Mouse (Mus musculus): ENCODE measurements around the gene Fgg. TPM values are rescaled to one million over a fixed set of nuclear protein-coding genes. Genes with fewer than 3 reads are reported as not detected.

The Fgg gene
- not detected for total RNA-seq (2021)

DNA sequence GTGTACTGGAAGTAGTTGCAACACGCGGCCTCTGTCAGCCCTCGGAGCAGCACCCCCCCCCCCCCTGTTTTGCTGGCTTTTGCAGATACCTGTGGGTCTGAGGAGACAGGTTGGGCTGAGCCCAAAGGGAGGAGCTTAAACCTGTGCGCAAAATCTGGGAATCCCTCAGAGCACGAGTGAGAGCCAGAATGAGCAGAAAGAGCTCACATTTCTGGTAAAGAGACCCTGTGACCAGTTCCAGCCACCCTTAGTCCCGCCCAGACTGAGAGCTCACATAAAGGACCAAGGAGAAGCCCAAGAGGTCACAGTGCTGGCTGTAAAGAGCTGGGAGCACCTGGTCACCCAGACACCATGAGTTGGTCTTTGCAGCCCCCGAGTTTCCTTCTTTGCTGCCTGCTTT, at the start of gene Fgg:
TSS of gene Fgg (plus strand) at position 168 of the 400 bp plus-strand sequence.
- intact Hi-C loops (cut with DNase I): no loop called here
- DNase-seq (ENCODE audit: low spot score in 2 of 2): no peak

DNA sequence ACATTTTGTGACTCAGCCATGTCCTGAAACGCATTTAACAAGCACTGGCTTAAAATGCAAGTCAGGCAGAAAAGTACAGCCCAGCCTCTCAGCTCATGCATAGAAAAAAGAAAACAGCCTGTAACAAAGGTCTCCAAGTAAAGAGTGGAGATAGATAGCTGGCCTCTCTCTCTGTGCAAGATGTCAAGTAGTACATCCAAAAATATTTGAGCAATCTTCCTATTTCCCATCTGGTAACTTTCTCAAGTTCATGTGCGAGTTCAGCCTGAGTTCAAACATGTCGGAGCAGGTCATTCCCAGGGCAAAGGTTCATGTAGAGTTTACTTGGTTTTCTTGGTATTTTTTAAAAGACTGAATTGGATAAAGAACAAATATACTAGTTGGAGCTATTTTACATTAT, 36.5 kb upstream of the Fgg start:
- intact Hi-C loops (cut with DNase I): no loop called here
- no peak for DNase-seq (ENCODE audit: low spot score in 2 of 2)

DNA sequence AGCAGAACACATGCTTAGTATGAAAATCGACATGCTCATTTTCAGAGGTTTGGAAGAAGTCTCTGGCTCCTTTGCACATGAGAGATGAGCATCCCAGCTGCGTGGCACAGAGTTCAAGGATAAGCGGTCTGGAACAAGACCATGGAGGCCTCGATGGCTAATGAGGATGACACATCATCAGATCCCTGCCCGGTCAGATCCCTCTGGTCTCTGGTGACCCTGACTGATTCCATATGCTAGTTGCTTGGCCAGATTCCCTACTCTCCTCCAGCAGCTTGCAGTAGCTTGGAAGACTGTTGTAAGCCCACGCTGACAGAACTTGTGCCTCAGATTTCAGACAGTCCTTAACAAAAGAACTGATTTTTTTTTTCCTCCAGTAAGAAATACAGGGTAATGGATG, 26.7 kb upstream of the Fgg start:
- intact Hi-C loops (cut with DNase I): loop anchor here (5.0 kb wide), 1 partner anchor 104 kb away; the partner anchor contains the start of gene Rbm46
- no peak for DNase-seq (ENCODE audit: low spot score in 2 of 2)

- no peak for DNase-seq (ENCODE audit: low spot score in 2 of 2)
- intact Hi-C loops (cut with DNase I): loop anchor here (5.0 kb wide), 1 partner anchor 105 kb away; the partner anchor contains the start of gene Rbm46
Observed at GRCm38 (mm10) chr3:82981861-82982260, 25.7 kb upstream of the Fgg start.

GRCm38 (mm10) chr3:82984840-82985239, 22.7 kb upstream of the Fgg start:
- no peak for DNase-seq (ENCODE audit: low spot score in 2 of 2)
- intact Hi-C loops (cut with DNase I): loop anchor here (5.0 kb wide), 1 partner anchor 108 kb away; the partner anchor contains the start of gene Rbm46

GRCm38 (mm10) chr3:82991963-82992362, 15.6 kb upstream of the Fgg start:
- intact Hi-C loops (cut with DNase I): loop anchor here (10.0 kb wide), 1 partner anchor 903 kb away; no protein-coding TSS in a partner anchor
- no peak for DNase-seq (ENCODE audit: low spot score in 2 of 2)

- intact Hi-C loops (cut with DNase I): loop anchor here (10.0 kb wide), 1 partner anchor 902 kb away; no protein-coding TSS in a partner anchor
- no peak for DNase-seq (ENCODE audit: low spot score in 2 of 2)
Observed at GRCm38 (mm10) chr3:82992956-82993355, 14.6 kb upstream of the Fgg start.

- DNase-seq (ENCODE audit: low spot score in 2 of 2): no peak
- intact Hi-C loops (cut with DNase I): loop anchor here (10.0 kb wide), 1 partner anchor 899 kb away; no protein-coding TSS in a partner anchor
Observed at GRCm38 (mm10) chr3:82995368-82995767, 12.2 kb upstream of the Fgg start.

- intact Hi-C loops (cut with DNase I): loop anchor here (10.0 kb wide), 1 partner anchor 898 kb away; no protein-coding TSS in a partner anchor
- DNase-seq (ENCODE audit: low spot score in 2 of 2): no peak
Observed at GRCm38 (mm10) chr3:82996656-82997055, 10.9 kb upstream of the Fgg start.

- intact Hi-C loops (cut with DNase I): loop anchor here (1.0 to 10.0 kb wide), 3 partner anchors 54 to 896 kb away; no protein-coding TSS in a partner anchor
- DNase-seq (ENCODE audit: low spot score in 2 of 2): peak in 1 of 2 experiments; percentile 21
Observed at GRCm38 (mm10) chr3:82998772-82999463, 8.6 kb upstream of the Fgg start.

DNA sequence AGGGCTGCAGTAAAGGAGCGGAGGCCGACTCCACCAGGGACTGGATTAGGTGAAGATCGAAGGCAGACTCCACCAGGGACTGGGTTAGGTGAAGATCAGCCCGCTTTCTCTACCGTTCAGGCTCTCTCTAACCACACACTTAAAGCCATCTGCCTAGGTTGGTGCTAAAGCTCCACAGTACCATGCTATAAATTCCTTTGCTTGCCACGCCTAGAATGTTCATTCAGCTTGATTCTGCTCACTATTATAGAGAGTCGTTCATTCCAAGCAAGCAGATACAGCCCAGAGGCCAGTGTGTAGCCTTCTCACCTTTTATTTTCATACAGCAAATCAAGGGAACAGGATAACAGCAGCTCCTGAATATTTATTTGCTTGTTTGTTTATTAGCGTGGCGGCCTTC, 7.5 kb upstream of the Fgg start:
- no peak for DNase-seq (ENCODE audit: low spot score in 2 of 2)
- intact Hi-C loops (cut with DNase I): loop anchor here (1.0 to 10.0 kb wide), 3 partner anchors 53 to 895 kb away; no protein-coding TSS in a partner anchor

- intact Hi-C loops (cut with DNase I): no loop called here
- DNase-seq (ENCODE audit: low spot score in 2 of 2): peak; percentile 17 to 19
Observed at GRCm38 (mm10) chr3:83002191-83002590, 5.3 kb upstream of the Fgg start.

DNA sequence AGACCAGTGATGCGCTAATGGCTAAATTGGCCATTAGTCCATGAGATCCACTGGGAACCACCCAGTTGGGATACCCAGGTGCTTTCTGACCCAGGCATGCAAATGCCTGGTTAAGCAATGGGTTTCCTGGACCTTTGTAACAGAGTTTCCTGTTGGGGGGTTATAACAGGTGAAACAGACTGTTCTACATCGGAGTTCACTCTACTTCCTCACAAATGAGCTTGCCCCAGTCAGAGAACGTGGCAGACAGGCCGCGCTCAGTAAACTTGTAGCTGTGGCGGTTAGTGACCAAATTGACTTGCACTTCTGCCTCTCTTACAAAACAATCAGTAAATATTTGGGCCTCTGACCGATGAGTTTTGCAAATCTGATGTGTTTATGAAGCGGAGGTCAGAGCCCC, 4.5 kb upstream of the Fgg start:
- intact Hi-C loops (cut with DNase I): no loop called here
- no peak for DNase-seq (ENCODE audit: low spot score in 2 of 2)

DNA sequence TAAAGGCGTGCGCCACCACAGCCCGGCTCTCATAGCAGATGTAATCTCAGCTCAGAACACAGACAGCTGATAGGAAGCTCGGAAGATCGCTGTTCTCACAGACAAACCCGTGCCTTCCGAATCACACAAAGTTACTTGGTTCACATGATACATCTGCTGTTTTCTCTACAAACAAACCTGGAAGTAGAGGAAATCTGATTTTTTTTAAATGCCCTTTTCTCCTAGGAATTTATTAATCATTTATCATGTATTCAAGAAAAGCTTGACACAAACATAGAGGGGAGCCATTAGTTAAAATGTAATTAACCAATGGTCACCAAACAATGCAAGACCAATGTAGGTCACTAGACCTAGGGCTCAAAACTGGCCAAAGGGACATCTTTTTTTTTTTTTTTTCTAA, 2.7 kb upstream of the Fgg start:
- DNase-seq (ENCODE audit: low spot score in 2 of 2): no peak
- intact Hi-C loops (cut with DNase I): no loop called here

DNA sequence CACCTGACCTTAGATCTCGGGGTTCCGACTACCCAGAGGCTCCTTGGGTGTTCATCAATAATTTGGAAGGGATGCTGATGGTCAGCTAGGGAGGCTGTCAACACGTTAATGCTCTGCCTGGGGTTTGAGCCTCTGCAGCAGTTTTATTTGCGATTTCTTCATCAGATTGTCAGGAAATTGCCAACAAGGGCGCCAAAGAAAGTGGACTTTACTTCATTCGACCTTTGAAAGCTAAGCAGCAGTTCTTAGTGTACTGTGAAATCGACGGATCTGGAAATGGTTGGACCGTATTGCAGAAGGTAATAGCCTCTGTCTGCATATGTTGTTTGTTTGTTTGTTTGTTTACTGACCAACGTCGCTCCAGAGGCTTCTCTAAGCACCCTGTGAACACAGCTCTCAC, 2.8 kb downstream of the Fgg start:
- no peak for DNase-seq (ENCODE audit: low spot score in 2 of 2)
- intact Hi-C loops (cut with DNase I): no loop called here

DNA sequence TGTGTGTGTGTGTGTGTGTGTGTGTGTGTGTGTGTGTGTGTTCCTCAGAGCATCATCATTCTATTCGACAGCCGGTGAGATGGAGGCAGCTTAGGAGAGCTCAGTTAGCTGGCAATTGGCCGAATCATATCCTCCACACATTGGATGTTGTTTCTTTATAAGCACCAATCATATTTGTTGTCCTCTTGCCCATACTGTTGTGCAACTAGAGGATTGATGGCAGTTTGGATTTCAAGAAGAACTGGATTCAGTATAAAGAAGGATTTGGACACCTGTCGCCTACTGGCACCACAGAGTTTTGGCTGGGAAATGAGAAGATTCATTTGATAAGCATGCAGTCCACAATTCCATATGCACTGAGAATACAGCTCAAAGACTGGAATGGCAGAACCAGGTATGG, 3.6 kb downstream of the Fgg start:
- no peak for DNase-seq (ENCODE audit: low spot score in 2 of 2)

GRCm38 (mm10) chr3:83011565-83011964, 4.0 kb downstream of the Fgg start:
- no peak for DNase-seq (ENCODE audit: low spot score in 2 of 2)
- intact Hi-C loops (cut with DNase I): no loop called here

More for the DNA sequence above, 3.6 kb downstream of the Fgg start:
- intact Hi-C loops (cut with DNase I): no loop called here

- intact Hi-C loops (cut with DNase I): no loop called here
- no peak for DNase-seq (ENCODE audit: low spot score in 2 of 2)
Observed at GRCm38 (mm10) chr3:83012636-83013035, 5.1 kb downstream of the Fgg start.

DNA sequence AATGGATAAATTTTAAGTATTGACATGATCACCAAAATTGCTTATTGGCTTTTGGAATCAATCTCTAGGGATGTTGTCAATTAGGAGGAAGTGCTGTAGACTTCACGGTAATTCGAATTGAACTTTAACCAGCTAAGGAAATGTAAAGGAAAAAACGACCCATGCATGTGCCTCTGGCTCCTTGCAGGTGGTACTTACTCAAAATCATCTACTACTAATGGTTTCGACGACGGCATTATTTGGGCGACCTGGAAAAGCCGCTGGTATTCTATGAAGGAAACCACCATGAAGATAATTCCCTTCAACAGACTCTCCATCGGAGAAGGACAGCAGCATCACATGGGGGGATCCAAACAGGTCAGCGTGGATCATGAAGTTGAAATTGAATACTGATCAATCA, 6.4 kb downstream of the Fgg start:
- DNase-seq (ENCODE audit: low spot score in 2 of 2): no peak
- intact Hi-C loops (cut with DNase I): no loop called here

GRCm38 (mm10) chr3:83016236-83016635, 8.7 kb downstream of the Fgg start:
- intact Hi-C loops (cut with DNase I): no loop called here
- DNase-seq (ENCODE audit: low spot score in 2 of 2): no peak

GRCm38 (mm10) chr3:83020387-83020786, 12.9 kb downstream of the Fgg start:
- no peak for DNase-seq (ENCODE audit: low spot score in 2 of 2)
- intact Hi-C loops (cut with DNase I): no loop called here
